Mouse (Mus musculus) lung, adult 2 months (tissue): ENCODE data around the gene Negr1.

Source experiments
- CTCF ChIP-seq: fragments of 200-500 bp; IDR thresholded peaks from 2 replicates; pipeline ENCODE4 v1.5.1; 2011; ENCODE audit warnings: mild to moderate bottlenecking, low read length, control low read depth; ENCODE audit not compliant: insufficient read depth
- POLR2A ChIP-seq: fragments of 200-500 bp; IDR thresholded peaks from 2 replicates; pipeline ENCODE4 v1.6.1; 2011; ENCODE audit warnings: low read depth, mild to moderate bottlenecking, control low read depth, low read length, borderline replicate concordance; ENCODE audit errors: extremely low read depth

- TF ChIP-seq POLR2A, result no peak
- TF ChIP-seq CTCF, result no peak
These were observed 397.0 kb downstream of the Negr1 start for GRCm38 (mm10) chr3:156958640-156959039.
